Mouse (Mus musculus): ENCODE results near the gene Krt87.

Gene Krt87

GRCm38 (mm10) chr15:101418950-101419349, 19.7 kb downstream of the Krt87 start:
- DNase-seq (ENCODE audit: low spot score), result no peak

- DNase-seq (ENCODE audit: low spot score), result no peak
These were observed 23.6 kb downstream of the Krt87 start for GRCm38 (mm10) chr15:101414807-101415565.

- DNase-seq (ENCODE audit: low spot score), result no peak
These were observed 24.5 kb downstream of the Krt87 start for GRCm38 (mm10) chr15:101413916-101414635.

- DNase-seq (ENCODE audit: low spot score), result no peak
These were observed 26.4 kb downstream of the Krt87 start for GRCm38 (mm10) chr15:101412188-101412587.

GRCm38 (mm10) chr15:101410775-101411174, 27.8 kb downstream of the Krt87 start, which contains the start of gene Krt7:
TSS of gene Krt7 (plus strand) at chr15:101411043.
- no peak for DNase-seq (ENCODE audit: low spot score)

GRCm38 (mm10) chr15:101398269-101398668, 40.3 kb downstream of the Krt87 start:
- no peak for DNase-seq (ENCODE audit: low spot score)

GRCm38 (mm10) chr15:101397683-101398082, 40.9 kb downstream of the Krt87 start:
- no peak for DNase-seq (ENCODE audit: low spot score)

DNA sequence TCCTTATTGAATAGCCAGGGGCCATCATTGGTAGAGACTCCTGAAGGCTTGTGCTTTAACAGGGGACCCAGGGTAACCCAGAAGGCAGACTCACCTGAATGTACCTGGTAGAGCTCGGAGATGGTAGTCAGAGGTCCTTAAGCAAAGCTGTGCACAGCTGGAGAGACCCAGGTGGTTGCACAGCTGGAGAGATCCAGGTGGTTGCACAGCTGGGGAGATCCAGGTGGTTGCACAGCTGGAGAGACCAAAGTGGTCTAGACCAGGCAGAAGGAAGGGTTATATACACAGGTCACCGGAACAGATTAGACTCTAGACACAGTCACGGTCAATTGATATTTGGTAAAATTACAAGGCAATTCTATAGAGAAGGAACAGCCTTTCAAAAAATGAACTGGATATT, 41.7 kb downstream of the Krt87 start:
- no peak for DNase-seq (ENCODE audit: low spot score)

GRCm38 (mm10) chr15:101396466-101396865, 42.1 kb downstream of the Krt87 start:
- DNase-seq (ENCODE audit: low spot score), result no peak

GRCm38 (mm10) chr15:101394908-101395307, 43.7 kb downstream of the Krt87 start:
- no peak for DNase-seq (ENCODE audit: low spot score)

- DNase-seq (ENCODE audit: low spot score), result no peak
These were observed 46.4 kb downstream of the Krt87 start for GRCm38 (mm10) chr15:101392251-101392650.

DNA sequence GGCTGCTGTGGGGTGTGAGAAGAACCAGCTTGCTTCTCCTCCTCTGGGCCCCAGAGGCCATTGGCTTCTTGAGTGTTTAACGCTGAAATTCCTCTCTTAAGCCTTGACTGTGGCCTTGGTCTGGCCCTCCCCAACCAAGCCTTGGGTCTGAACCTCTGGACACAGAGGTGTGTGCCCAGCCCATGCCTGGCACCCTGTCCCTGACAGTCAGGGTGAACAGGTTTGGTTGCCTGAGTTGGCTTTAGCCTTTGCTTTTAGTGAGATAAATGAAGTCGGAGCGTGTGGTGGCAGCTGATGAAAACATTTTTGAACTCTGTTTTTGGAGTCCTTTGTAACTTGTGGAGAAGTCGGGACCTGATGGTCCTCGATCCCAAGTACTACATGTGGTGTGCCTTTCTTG, 48.4 kb downstream of the Krt87 start:
- no peak for DNase-seq (ENCODE audit: low spot score)

GRCm38 (mm10) chr15:101388034-101388541, 50.5 kb downstream of the Krt87 start:
- no peak for DNase-seq (ENCODE audit: low spot score)

DNA sequence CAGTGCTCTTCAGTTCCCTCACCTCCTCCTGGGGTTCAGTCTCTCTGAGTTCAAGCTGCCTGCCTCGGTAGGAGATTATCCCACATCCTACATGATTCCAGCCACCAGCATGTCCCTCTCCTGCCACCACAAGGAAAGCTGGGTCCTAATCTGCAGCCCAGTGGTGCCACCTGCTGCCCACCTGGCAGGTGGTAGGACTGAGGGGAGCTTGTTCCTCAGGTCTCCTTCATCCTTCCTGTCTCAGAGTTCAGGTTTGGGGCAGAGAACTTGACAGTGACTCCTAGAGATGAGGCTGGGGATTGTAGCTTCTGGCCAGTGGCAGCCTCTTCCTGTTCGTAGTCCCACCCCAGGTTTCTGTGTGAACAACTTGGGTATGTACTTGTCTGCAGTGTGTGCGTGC, 51.4 kb downstream of the Krt87 start:
- DNase-seq (ENCODE audit: low spot score), result peak; percentile 24

- DNase-seq (ENCODE audit: low spot score), result no peak
These were observed 53.5 kb downstream of the Krt87 start for GRCm38 (mm10) chr15:101385064-101385463.

DNA sequence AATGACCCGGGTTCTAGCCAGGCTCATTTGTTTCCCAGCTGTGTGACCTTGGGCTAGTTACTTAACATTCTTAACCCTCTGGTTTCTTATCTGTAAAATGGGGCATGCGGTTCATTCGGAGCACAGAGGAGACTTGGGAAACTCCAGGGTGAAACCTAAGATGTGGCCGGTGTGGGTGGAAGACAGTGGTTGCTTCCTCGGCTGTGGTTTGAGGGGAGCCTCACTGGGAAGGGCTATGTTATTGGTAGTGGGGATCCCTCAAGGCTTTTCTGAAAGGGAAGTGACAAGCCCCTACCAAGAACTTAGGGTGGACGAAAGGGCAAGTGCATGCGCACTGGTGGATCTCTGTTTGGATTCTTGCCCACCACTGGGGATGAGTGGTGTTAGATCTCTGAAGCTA, 54.0 kb downstream of the Krt87 start:
- no peak for DNase-seq (ENCODE audit: low spot score)

GRCm38 (mm10) chr15:101382811-101383210, 55.8 kb downstream of the Krt87 start:
- no peak for DNase-seq (ENCODE audit: low spot score)

- peak; percentile 64 for DNase-seq (ENCODE audit: low spot score)
These were observed 56.8 kb downstream of the Krt87 start for GRCm38 (mm10) chr15:101381758-101382157.

All from adipocyte (in vitro differentiated cells).